Mouse (Mus musculus) megakaryocyte, embryonic 14.5 days (primary cell): ENCODE results near the gene Atp2b2.

Experiments used
- FLI1 ChIP-seq: IDR thresholded peaks from 2 replicates; pipeline ENCODE4 v1.6.1; 2012; ENCODE audit warnings: low read length, inconsistent platforms, mixed read lengths
- GATA1 ChIP-seq: IDR thresholded peaks from 3 replicates; pipeline ENCODE4 v1.6.1; 2012; ENCODE audit warnings: mixed read lengths, low read length, inconsistent platforms, borderline replicate concordance

GRCm38 (mm10) chr6:113712718-113713117 is 329.7 kb downstream of the Atp2b2 start:
- TF ChIP-seq GATA1 (no peak), FLI1 (no peak)
